ENCODE assay signal across 27 mouse cellular contexts in genomic region chr9:94950676-94951075, GRCm38 (mm10).
DNase-seq lines count a peak whose midpoint lies in the region; ATAC-seq and TF ChIP-seq lines count a peak whose summit lies in the region.
"Had no signal": no experiment of that assay in that cellular context is flagged by ENCODE, and none has a peak within 500 bp of the region (broad histone marks: within the 10 kb centered on the region; RNA-seq: fewer than 3 reads in every experiment).

No protein-coding gene starts in this region.

- TF ChIP-seq CTCF in layer of hippocampus, adult 2 months (conservative IDR thresholded peaks at IDR 0.05), result no peak

- ATAC-seq in megakaryocyte, adult 5-6 weeks (ENCODE audit: poor library complexity, severe bottlenecking), result peak; percentile 39; the same call in 1 of the 2 replicates
- ATAC-seq: forebrain, embryonic 15.5 days; intestine, embryonic 16.5 days had no signal

- peak overlapping the region; percentile 29; the same call in 1 of the 2 replicates for H3K27ac ChIP-seq in layer of hippocampus, adult 2 months
- H3K27ac ChIP-seq: forebrain, embryonic 10.5 days; forebrain, embryonic 15.5 days; hindbrain, embryonic 13.5 days; kidney, embryonic 15.5 days; limb, embryonic 13.5 days; neural tube, embryonic 15.5 days had no signal

- no peak overlapping the region for H3K4me3 ChIP-seq in layer of hippocampus, adult 2 months
- H3K4me3 ChIP-seq: forebrain, embryonic 10.5 days; forebrain, embryonic 15.5 days; hindbrain, embryonic 13.5 days; kidney, embryonic 15.5 days; limb, embryonic 13.5 days; neural tube, embryonic 15.5 days had no signal

- no peak for DNase-seq in layer of hippocampus, adult 2 months (ENCODE audit: low spot score in 2 of 2)
- no peak for DNase-seq in layer of hippocampus, postnatal 36 days
- peak; percentile 97 for DNase-seq in 416B (ENCODE audit: low read depth)
- DNase-seq in brain, adult 2 months (ENCODE audit: low read depth, low spot score), result peak; percentile 23
- DNase-seq in left cerebral cortex, adult 18-20 months (ENCODE audit: low spot score in 2 of 2), result no peak
- DNase-seq in kidney, adult 9 months, result no peak
- DNase-seq in spleen, adult 12 weeks (ENCODE audit: low spot score), result no peak
- DNase-seq: adrenal gland, postnatal 14 days; B cell, adult 2 months; cerebellum, adult 11-12 months; cerebellum, postnatal 14 days; gastrocnemius, postnatal 25 days; heart, adult 18-20 months; heart, postnatal 36 days; kidney, postnatal 25 days; lung, postnatal 36 days; midbrain, embryonic 14.5 days; thymus, adult 2 months; thymus, postnatal 36 days had no signal

Comparison
In these comparisons a context has a peak if more than half of its experiments do, and no peak if none do; other contexts are left out.
1. DNase-seq: peak in 416B (single experiment) and brain, adult 2 months (single experiment); none in layer of hippocampus, adult 2 months (0 of 2), layer of hippocampus, postnatal 36 days (0 of 2), left cerebral cortex, adult 18-20 months (0 of 2), kidney, adult 9 months (single experiment) and spleen, adult 12 weeks (single experiment).